Mouse (Mus musculus) myocyte (in vitro differentiated cells): Measurements from ENCODE around the gene Dap3. TPM values are rescaled to one million over a fixed set of nuclear protein-coding genes. Genes with fewer than 3 reads are reported as not detected.

ENCODE experiments used
- H3K27me3 ChIP-seq: one replicate; pipeline ENCODE4 v1.6.1; 2011; ENCODE audit not compliant: control insufficient read depth, insufficient read depth, insufficient read length
- H3K36me3 ChIP-seq: one replicate; pipeline ENCODE4 v1.6.1; 2011; ENCODE audit not compliant: control insufficient read depth, insufficient read depth
- H3K4me2 ChIP-seq: one replicate; pipeline ENCODE4 v1.6.1; 2011; ENCODE audit warnings: low read depth, control low read depth
- H3K4me3 ChIP-seq: one replicate; pipeline ENCODE4 v1.5.1; 2011; ENCODE audit warnings: mild to moderate bottlenecking, control low read depth, moderate library complexity
- H3K79me2 ChIP-seq: one replicate; pipeline ENCODE4 v1.6.1; 2011; ENCODE audit not compliant: control insufficient read depth, insufficient read depth
- H3ac ChIP-seq: one replicate; pipeline ENCODE4 v1.6.1; 2011; ENCODE audit not compliant: control insufficient read depth, insufficient read length
- CEBPB ChIP-seq: IDR thresholded peaks from 2 replicates; pipeline ENCODE4 v1.6.1; 2011; ENCODE audit warnings: mild to moderate bottlenecking, moderate library complexity; ENCODE audit not compliant: poor library complexity, insufficient read depth, severe bottlenecking
- E2F4 ChIP-seq: IDR thresholded peaks from one replicate; pipeline ENCODE4 v1.6.1; 2011; ENCODE audit warnings: mild to moderate bottlenecking, control low read depth, moderate library complexity; ENCODE audit not compliant: insufficient read depth
- MAX ChIP-seq: IDR thresholded peaks from one replicate; pipeline ENCODE4 v1.6.1; 2011; ENCODE audit warnings: low read depth, mild to moderate bottlenecking, control low read depth
- MYOD1 ChIP-seq, 3 experiments: IDR thresholded peaks; one replicate each; pipeline ENCODE4 v1.6.1; 2011; ENCODE audit warnings: control low read depth in 2 of 3, low read depth in 2 of 3, mild to moderate bottlenecking in 2 of 3, moderate library complexity in 1 of 3; ENCODE audit not compliant: insufficient read length in 2 of 3, control insufficient read depth in 1 of 3
- MYOG ChIP-seq, 3 experiments: IDR thresholded peaks; one replicate each; pipeline ENCODE4 v1.6.1; 2011; ENCODE audit warnings: control low read depth in 2 of 3, low read depth in 2 of 3, mild to moderate bottlenecking in 2 of 3; ENCODE audit not compliant: insufficient read length in 2 of 3, control insufficient read depth in 1 of 3, insufficient read depth in 1 of 3
- POLR2A ChIP-seq: IDR thresholded peaks from one replicate; pipeline ENCODE4 v1.6.1; 2011; ENCODE audit warnings: low read depth, mild to moderate bottlenecking, control low read depth, moderate library complexity; ENCODE audit not compliant: insufficient read length
- POLR2AphosphoS2 ChIP-seq: IDR thresholded peaks from one replicate; pipeline ENCODE4 v1.6.1; 2011; ENCODE audit warnings: low read depth, control low read depth; ENCODE audit not compliant: insufficient read length
- REST ChIP-seq: IDR thresholded peaks from one replicate; pipeline ENCODE4 v1.6.1; 2011; ENCODE audit warnings: mild to moderate bottlenecking, control low read depth, moderate library complexity; ENCODE audit not compliant: insufficient read depth, insufficient read length
- SRF ChIP-seq: IDR thresholded peaks from one replicate; pipeline ENCODE4 v1.6.1; 2011; ENCODE audit warnings: low read depth; ENCODE audit not compliant: control insufficient read depth, insufficient read length
- TCF12 ChIP-seq: IDR thresholded peaks from one replicate; pipeline ENCODE4 v1.6.1; 2011; ENCODE audit warnings: mild to moderate bottlenecking, control low read depth; ENCODE audit not compliant: poor library complexity, insufficient read depth, severe bottlenecking
- TCF3 ChIP-seq: IDR thresholded peaks from one replicate; pipeline ENCODE4 v1.6.1; 2011; ENCODE audit warnings: low read depth, control low read depth; ENCODE audit not compliant: insufficient read length
- USF1 ChIP-seq: IDR thresholded peaks from one replicate; pipeline ENCODE4 v1.6.1; 2011; ENCODE audit warnings: low read depth, mild to moderate bottlenecking, control low read depth, moderate library complexity
- polyA plus RNA-seq: library from polyadenylated mRNA; unstranded; fragments of >200 nt; fragmentation: generic; extraction: Trizol; gene quantifications from one replicate; pipeline ENCODE4 v1.2.1, GENCODE M21; 2012; ENCODE audit warnings: missing spikeins

Dap3 gene
- polyA plus RNA-seq, 1 experiment = 103 TPM

- Histone ChIP-seq H3K79me2 (peaks cover 91% of the 10 kb centered on the region), H3K27me3 (no peaks in the 10 kb centered on the region), H3K36me3 (no peaks in the 10 kb centered on the region), H3K4me2 (no peak overlapping the region), H3ac (no peak overlapping the region), H3K4me3 (no peak overlapping the region)
- no peak for TF ChIP-seq POLR2A
- TF ChIP-seq POLR2AphosphoS2 = no peak
- no peak for TF ChIP-seq TCF12
- no peak for TF ChIP-seq TCF3
- TF ChIP-seq MYOD1 (IDR thresholded peaks at IDR 0.05; ENCODE audit: control insufficient read depth in 1 of 3, insufficient read length in 2 of 3, low read depth in 2 of 3) = no peak
- no peak for TF ChIP-seq CEBPB
- TF ChIP-seq MAX = no peak
- TF ChIP-seq E2F4 = no peak
- no peak for TF ChIP-seq USF1
These were observed 2.8 kb upstream of the Dap3 start for GRCm38 (mm10) chr3:88953736-88954135.

GRCm38 (mm10) chr3:88953246-88953645 lies 2.3 kb upstream of the Dap3 start:
- Histone ChIP-seq H3K79me2 (peaks cover 91% of the 10 kb centered on the region), H3ac (no peak overlapping the region), H3K36me3 (no peaks in the 10 kb centered on the region), H3K4me2 (peak overlapping the region; percentile 49), H3K27me3 (no peaks in the 10 kb centered on the region), H3K4me3 (no peak overlapping the region)
- TF ChIP-seq SRF = no peak
- no peak for TF ChIP-seq POLR2AphosphoS2

- Histone ChIP-seq H3K79me2 (peaks cover 90% of the 10 kb centered on the region), H3K27me3 (no peaks in the 10 kb centered on the region), H3K36me3 (no peaks in the 10 kb centered on the region), H3K4me2 (peak overlapping the region; percentile 86), H3K4me3 (peak overlapping the region; percentile 95), H3ac (peak overlapping the region; percentile 82)
- TF ChIP-seq CEBPB (no peak), E2F4 (no peak), SRF (no peak), POLR2A (no peak), USF1 (no peak), REST (no peak), MAX (no peak), TCF12 (no peak), POLR2AphosphoS2 (no peak), TCF3 (no peak), MYOG (IDR thresholded peaks at IDR 0.05; ENCODE audit: control insufficient read depth in 1 of 3, insufficient read depth in 1 of 3, insufficient read length in 2 of 3, low read depth in 2 of 3) (no peak), MYOD1 (IDR thresholded peaks at IDR 0.05; ENCODE audit: control insufficient read depth in 1 of 3, insufficient read length in 2 of 3, low read depth in 2 of 3) (no peak)
These were observed 383 bp upstream of the Dap3 start for GRCm38 (mm10) chr3:88951327-88951800.

- H3K79me2 ChIP-seq = peaks cover 89% of the 10 kb centered on the region
These were observed 1.0 kb downstream of the Dap3 start for GRCm38 (mm10) chr3:88949786-88950575.

More at GRCm38 (mm10) chr3:88949786-88950575, 1.0 kb downstream of the Dap3 start:
- Histone ChIP-seq H3K4me3 (peak overlapping the region; percentile 95), H3K36me3 (no peaks in the 10 kb centered on the region), H3K4me2 (peak overlapping the region; percentile 89), H3K27me3 (no peaks in the 10 kb centered on the region), H3ac (peak overlapping the region; percentile 82)
- TF ChIP-seq MYOD1 (IDR thresholded peaks at IDR 0.05; ENCODE audit: control insufficient read depth in 1 of 3, insufficient read length in 2 of 3, low read depth in 2 of 3) (no peak), TCF3 (no peak), POLR2A (peak; percentile 95), POLR2AphosphoS2 (peak; percentile 98), TCF12 (no peak), USF1 (no peak), CEBPB (no peak), REST (peak; percentile 15), SRF (no peak), E2F4 (peak; percentile 2), MYOG (IDR thresholded peaks at IDR 0.05; ENCODE audit: control insufficient read depth in 1 of 3, insufficient read depth in 1 of 3, insufficient read length in 2 of 3, low read depth in 2 of 3) (peak in 1 of 3 experiments; percentile 49), MAX (no peak)
